8 mouse cellular contexts compared by ENCODE assay signal in genomic region chr16:11697710-11698357, GRCm38 (mm10).
A peak's percentile ranks its signal among the peaks of the same experiment; 100 is the strongest.
DNase-seq lines count a peak whose midpoint lies in the region; ATAC-seq and TF ChIP-seq lines count a peak whose summit lies in the region.

No protein-coding gene starts in this region.

- no peak overlapping the region for H3K9ac ChIP-seq in ES-Bruce4 (ENCODE audit: low read depth, poor library complexity, severe bottlenecking)
- H3K9ac ChIP-seq in midbrain, embryonic 14.5 days (replicated peaks; ENCODE audit: low read length), result no peak overlapping the region

- no peaks in the 10 kb centered on the region for H3K4me1 ChIP-seq in ES-Bruce4 (ENCODE audit: control insufficient read depth, insufficient read depth, low read length)
- no peaks in the 10 kb centered on the region for H3K4me1 ChIP-seq in midbrain, embryonic 14.5 days (ENCODE audit: control insufficient read depth, insufficient read depth, low read length)

- peak; percentile 62 for DNase-seq in 416B (ENCODE audit: low read depth)
- peak; percentile 76 for DNase-seq in cerebellum, postnatal 14 days
- peak; percentile 51 to 54 for DNase-seq in heart, postnatal 10 days
- peak; percentile 35 to 37 for DNase-seq in left cerebral cortex, adult 18-20 months (ENCODE audit: low spot score in 2 of 2)
- DNase-seq in midbrain, embryonic 14.5 days, result peak; percentile 74
- DNase-seq in yolk sac, embryonic 10.5 days (ENCODE audit: low spot score), result peak; percentile 6
- no peak for DNase-seq in B cell, adult 2 months

- H3K4me2 ChIP-seq in midbrain, embryonic 14.5 days (ENCODE audit: low read length), result no peak overlapping the region

- H3K9me3 ChIP-seq in ES-Bruce4 (replicated peaks; ENCODE audit: control insufficient read depth, insufficient read depth, low read length, poor library complexity, severe bottlenecking), result no peaks in the 10 kb centered on the region
- H3K9me3 ChIP-seq in midbrain, embryonic 14.5 days (ENCODE audit: control insufficient read depth, low read length), result no peaks in the 10 kb centered on the region

- peak; percentile 50 for TF ChIP-seq CTCF in ES-Bruce4 (IDR thresholded peaks at IDR 0.05; ENCODE audit: low read depth, low read length)

- no peaks in the 10 kb centered on the region for H3K36me3 ChIP-seq in ES-Bruce4 (ENCODE audit: control insufficient read depth, insufficient read depth, low read length, poor library complexity, severe bottlenecking)
- no peaks in the 10 kb centered on the region for H3K36me3 ChIP-seq in midbrain, embryonic 14.5 days (ENCODE audit: control insufficient read depth, insufficient read depth, low read length)

- ATAC-seq in midbrain, embryonic 14.5 days (ENCODE audit: low FRiP score, low TSS enrichment), result peak; percentile 66; the same call in 1 of the 2 replicates

- H3K4me3 ChIP-seq in ES-Bruce4 (ENCODE audit: low read depth, low read length), result no peak overlapping the region
- H3K4me3 ChIP-seq in midbrain, embryonic 14.5 days (replicated peaks; ENCODE audit: low read depth, low read length), result no peak overlapping the region

- intact Hi-C loops in heart, postnatal 10 days (cut with DNase I), result loop anchor here (1.0 to 5.0 kb wide), 3 partner anchors 231 to 503 kb away; no protein-coding TSS in a partner anchor

- no peak for TF ChIP-seq POLR2A in ES-Bruce4 (IDR thresholded peaks at IDR 0.05; ENCODE audit: insufficient read depth, low read length)

- TF ChIP-seq EP300 in ES-Bruce4 (IDR thresholded peaks at IDR 0.05; ENCODE audit: insufficient read depth, low read depth, low read length), result no peak

- H3K27me3 ChIP-seq in ES-Bruce4 (ENCODE audit: control insufficient read depth, insufficient read depth, low read length, poor library complexity, severe bottlenecking), result no peaks in the 10 kb centered on the region
- no peaks in the 10 kb centered on the region for H3K27me3 ChIP-seq in midbrain, embryonic 14.5 days (ENCODE audit: control insufficient read depth, insufficient read depth, low read length)

- no peak overlapping the region for H3K27ac ChIP-seq in ES-Bruce4 (ENCODE audit: insufficient read depth, low read length)
- H3K27ac ChIP-seq in midbrain, embryonic 14.5 days (replicated peaks; ENCODE audit: low read depth, low read length), result no peak overlapping the region

- WGBS in midbrain, embryonic 14.5 days, result 67% methylated on average over 8 of the region's 8 CpGs

Comparison
In these comparisons a context has a peak if more than half of its experiments do, and no peak if none do; other contexts are left out.
1. DNase-seq: peak in 416B (single experiment), cerebellum, postnatal 14 days (2 of 2), heart, postnatal 10 days (2 of 2), left cerebral cortex, adult 18-20 months (2 of 2), midbrain, embryonic 14.5 days (single experiment) and yolk sac, embryonic 10.5 days (single experiment); none in B cell, adult 2 months (0 of 2).